Mouse (Mus musculus) heart, embryonic 13.5 days (tissue): ENCODE results near the gene Maats1. TPM values are rescaled to one million over a fixed set of nuclear protein-coding genes. Genes with fewer than 3 reads are reported as not detected.

Source experiments
- ATAC-seq: fragments of 200-750 bp; cut with Nextera tagmentation; 2 replicates; pipeline ENCODE4 v1.8.0; 2017; ENCODE audit warnings: moderate TSS enrichment; ENCODE audit not compliant: insufficient number of reproducible peaks, low FRiP score, low TSS enrichment; ENCODE audit errors: extremely low read depth
- H3K27ac ChIP-seq: fragments of 300-500 bp; sonication (generic); replicated peaks from 2 replicates; pipeline ENCODE4 v1.5.1; 2015; ENCODE audit warnings: moderate library complexity, mild to moderate bottlenecking, inconsistent platforms
- H3K27me3 ChIP-seq: fragments of 300-500 bp; sonication (generic); replicated peaks from 2 replicates; pipeline ENCODE4 v1.6.1; 2015; ENCODE audit warnings: mild to moderate bottlenecking, inconsistent platforms
- H3K36me3 ChIP-seq: fragments of 300-500 bp; sonication (generic); 2 replicates; pipeline ENCODE4 v1.6.1; 2015; ENCODE audit warnings: mild to moderate bottlenecking, inconsistent platforms
- H3K4me1 ChIP-seq: fragments of 300-500 bp; sonication (generic); 2 replicates; pipeline ENCODE4 v1.6.1; 2015; ENCODE audit warnings: inconsistent platforms
- H3K4me2 ChIP-seq: fragments of 300-500 bp; sonication (generic); 2 replicates; pipeline ENCODE4 v1.6.1; 2015; ENCODE audit warnings: inconsistent platforms, mild to moderate bottlenecking, moderate library complexity
- H3K4me3 ChIP-seq: fragments of 300-500 bp; sonication (generic); 2 replicates; pipeline ENCODE4 v1.5.1; 2015; ENCODE audit warnings: moderate library complexity, mild to moderate bottlenecking, inconsistent platforms
- H3K9ac ChIP-seq: fragments of 300-500 bp; sonication (generic); 2 replicates; pipeline ENCODE4 v1.6.1; 2015; ENCODE audit warnings: inconsistent platforms, mild to moderate bottlenecking, moderate library complexity
- H3K9me3 ChIP-seq: fragments of 300-500 bp; sonication (generic); 2 replicates; pipeline ENCODE4 v1.6.1; 2016; ENCODE audit warnings: inconsistent platforms
- WGBS: fragments of 180-500 bp; shearing (Covaris S2); methylation state at CpG from one replicate; pipeline ENCODE4 v1.1.7; 2015; ENCODE audit warnings: mixed read lengths; 5-methylcytosine and 5-hydroxymethylcytosine counted together
- polyA plus RNA-seq: library from polyadenylated mRNA; unstranded; fragments of >200 nt; fragmentation: Nextera tagmentation; extraction: Ambion mirVana; gene quantifications from 2 replicates; pipeline ENCODE4 v1.2.1, GENCODE M21; 2015

The Maats1 gene
- polyA plus RNA-seq, 1 experiment from 2014 or later, result 0.16 TPM

- no peak for ATAC-seq
- Histone ChIP-seq H3K27ac (peak overlapping the region; percentile 100), H3K9ac (peak overlapping the region; percentile 48), H3K4me1 (peaks cover 60% of the 10 kb centered on the region), H3K4me2 (0 out of 2 replicates have a peak overlapping the region, but pooled peaks have one; percentile 73), H3K4me3 (no peak overlapping the region), H3K9me3 (no peaks in the 10 kb centered on the region), H3K27me3 (no peaks in the 10 kb centered on the region), H3K36me3 (peaks cover 16% of the 10 kb centered on the region)
- WGBS, result 50% methylated on average over 3 of the region's 3 CpGs
These were observed 17.9 kb upstream of the Maats1 start for GRCm38 (mm10) chr16:38359857-38360256.

- H3K27ac ChIP-seq, result peak overlapping the region; percentile 26; the same call in 1 of the 2 replicates
These were observed 17.3 kb upstream of the Maats1 start for GRCm38 (mm10) chr16:38359241-38359640.

GRCm38 (mm10) chr16:38358256-38358812 lies 16.4 kb upstream of the Maats1 start:
- Histone ChIP-seq H3K4me1 (peaks cover 68% of the 10 kb centered on the region), H3K9me3 (no peaks in the 10 kb centered on the region), H3K36me3 (peaks cover 25% of the 10 kb centered on the region), H3K9ac (no peak overlapping the region), H3K27me3 (no peaks in the 10 kb centered on the region), H3K4me3 (no peak overlapping the region), H3K4me2 (no peak overlapping the region), H3K27ac (no peak overlapping the region)
- ATAC-seq, result no peak
- WGBS, result 84% methylated on average over 6 of the region's 6 CpGs

More at GRCm38 (mm10) chr16:38359241-38359640, 17.3 kb upstream of the Maats1 start:
- Histone ChIP-seq H3K27me3 (no peaks in the 10 kb centered on the region), H3K9me3 (no peaks in the 10 kb centered on the region), H3K4me3 (no peak overlapping the region), H3K4me1 (peaks cover 65% of the 10 kb centered on the region), H3K4me2 (no peak overlapping the region), H3K9ac (0 out of 2 replicates have a peak overlapping the region, but pooled peaks have one; percentile 34), H3K36me3 (peaks cover 20% of the 10 kb centered on the region)
- ATAC-seq, result no peak
- 72% methylated on average over 2 of the region's 2 CpGs for WGBS

- ATAC-seq, result no peak
- 57% methylated on average over 5 of the region's 5 CpGs for WGBS
- peaks cover 63% of the 10 kb centered on the region for H3K4me1 ChIP-seq
- H3K27ac ChIP-seq, result 0 out of 2 replicates have a peak overlapping the region, but pooled peaks have one; percentile 36
- H3K9ac ChIP-seq, result no peak overlapping the region
- no peak overlapping the region for H3K4me2 ChIP-seq
- H3K27me3 ChIP-seq, result no peaks in the 10 kb centered on the region
- H3K4me3 ChIP-seq, result no peak overlapping the region
- H3K9me3 ChIP-seq, result no peaks in the 10 kb centered on the region
- peaks cover 55% of the 10 kb centered on the region for H3K36me3 ChIP-seq
These were observed 12.4 kb upstream of the Maats1 start for GRCm38 (mm10) chr16:38354185-38354913.

GRCm38 (mm10) chr16:38353642-38354041 lies 11.7 kb upstream of the Maats1 start:
- Histone ChIP-seq H3K9me3 (no peaks in the 10 kb centered on the region), H3K27ac (0 out of 2 replicates have a peak overlapping the region, but pooled peaks have one; percentile 21)
- 64% methylated on average over 2 of the region's 2 CpGs for WGBS

GRCm38 (mm10) chr16:38352851-38353250 lies 10.9 kb upstream of the Maats1 start:
- no peak for ATAC-seq
- H3K4me1 ChIP-seq, result peaks cover 70% of the 10 kb centered on the region
- H3K4me2 ChIP-seq, result no peak overlapping the region
- no peaks in the 10 kb centered on the region for H3K9me3 ChIP-seq
- H3K27me3 ChIP-seq, result no peaks in the 10 kb centered on the region
- H3K9ac ChIP-seq, result no peak overlapping the region
- H3K4me3 ChIP-seq, result no peak overlapping the region
- H3K27ac ChIP-seq, result no peak overlapping the region
- peaks cover 57% of the 10 kb centered on the region for H3K36me3 ChIP-seq

More at GRCm38 (mm10) chr16:38353642-38354041, 11.7 kb upstream of the Maats1 start:
- H3K27me3 ChIP-seq, result no peaks in the 10 kb centered on the region
- no peak overlapping the region for H3K4me2 ChIP-seq
- peaks cover 60% of the 10 kb centered on the region for H3K36me3 ChIP-seq
- H3K4me1 ChIP-seq, result peaks cover 62% of the 10 kb centered on the region
- H3K9ac ChIP-seq, result no peak overlapping the region
- no peak for ATAC-seq
- H3K4me3 ChIP-seq, result no peak overlapping the region

- peak overlapping the region; percentile 67 for H3K9ac ChIP-seq
- peak overlapping the region; percentile 44 for H3K4me2 ChIP-seq
- 50% methylated on average over 7 of the region's 7 CpGs for WGBS
- H3K36me3 ChIP-seq, result peaks cover 50% of the 10 kb centered on the region
- H3K4me1 ChIP-seq, result peaks cover 75% of the 10 kb centered on the region
- no peak for ATAC-seq
- no peak overlapping the region for H3K4me3 ChIP-seq
- no peaks in the 10 kb centered on the region for H3K9me3 ChIP-seq
- no peaks in the 10 kb centered on the region for H3K27me3 ChIP-seq
- H3K27ac ChIP-seq, result peak overlapping the region; percentile 89
These were observed 10.1 kb upstream of the Maats1 start for GRCm38 (mm10) chr16:38352031-38352430.

GRCm38 (mm10) chr16:38350939-38351338 lies 9.0 kb upstream of the Maats1 start:
- H3K36me3 ChIP-seq, result peaks cover 44% of the 10 kb centered on the region
- H3K27me3 ChIP-seq, result no peaks in the 10 kb centered on the region
- H3K9ac ChIP-seq, result peak overlapping the region; percentile 67
- H3K9me3 ChIP-seq, result no peaks in the 10 kb centered on the region
- H3K27ac ChIP-seq, result peak overlapping the region; percentile 89
- peak overlapping the region; percentile 44 for H3K4me2 ChIP-seq
- no peak for ATAC-seq
- WGBS, result 26% methylated on average over 6 of the region's 6 CpGs
- H3K4me3 ChIP-seq, result peak overlapping the region; percentile 3; the same call in 1 of the 2 replicates
- H3K4me1 ChIP-seq, result peaks cover 74% of the 10 kb centered on the region

- WGBS, result 12% methylated on average over 7 of the region's 7 CpGs
- H3K4me2 ChIP-seq, result peak overlapping the region; percentile 44
- peak overlapping the region; percentile 89 for H3K27ac ChIP-seq
- no peaks in the 10 kb centered on the region for H3K9me3 ChIP-seq
- peaks cover 77% of the 10 kb centered on the region for H3K4me1 ChIP-seq
- peak overlapping the region; percentile 67; the same call in 1 of the 2 replicates for H3K9ac ChIP-seq
- peak overlapping the region; percentile 13; the same call in 1 of the 2 replicates for H3K4me3 ChIP-seq
- peaks cover 44% of the 10 kb centered on the region for H3K36me3 ChIP-seq
- peak; percentile 61; the same call in 1 of the 2 replicates for ATAC-seq
- no peaks in the 10 kb centered on the region for H3K27me3 ChIP-seq
These were observed 8.5 kb upstream of the Maats1 start for GRCm38 (mm10) chr16:38350361-38350855.

GRCm38 (mm10) chr16:38349881-38350280 lies 7.9 kb upstream of the Maats1 start:
- Histone ChIP-seq H3K4me3 (0 out of 2 replicates have a peak overlapping the region, but pooled peaks have one; percentile 13), H3K4me1 (peaks cover 82% of the 10 kb centered on the region), H3K9ac (0 out of 2 replicates have a peak overlapping the region, but pooled peaks have one; percentile 40), H3K27ac (peak overlapping the region; percentile 89), H3K36me3 (peaks cover 44% of the 10 kb centered on the region), H3K9me3 (no peaks in the 10 kb centered on the region), H3K4me2 (peak overlapping the region; percentile 44; the same call in 1 of the 2 replicates), H3K27me3 (no peaks in the 10 kb centered on the region)
- no peak for ATAC-seq
- 88% methylated on average over 2 of the region's 2 CpGs for WGBS

GRCm38 (mm10) chr16:38348217-38348761 lies 6.3 kb upstream of the Maats1 start:
- Histone ChIP-seq H3K9ac (peak overlapping the region; percentile 34), H3K36me3 (peaks cover 35% of the 10 kb centered on the region), H3K27me3 (no peaks in the 10 kb centered on the region), H3K4me3 (peak overlapping the region; percentile 84), H3K4me1 (peaks cover 72% of the 10 kb centered on the region), H3K4me2 (peak overlapping the region; percentile 80), H3K9me3 (no peaks in the 10 kb centered on the region), H3K27ac (no peak overlapping the region)
- 62% methylated on average over 9 of the region's 9 CpGs for WGBS
- no peak for ATAC-seq
